Comparison of ENCODE assay signal across 7 mouse cellular contexts in the genomic region with DNA sequence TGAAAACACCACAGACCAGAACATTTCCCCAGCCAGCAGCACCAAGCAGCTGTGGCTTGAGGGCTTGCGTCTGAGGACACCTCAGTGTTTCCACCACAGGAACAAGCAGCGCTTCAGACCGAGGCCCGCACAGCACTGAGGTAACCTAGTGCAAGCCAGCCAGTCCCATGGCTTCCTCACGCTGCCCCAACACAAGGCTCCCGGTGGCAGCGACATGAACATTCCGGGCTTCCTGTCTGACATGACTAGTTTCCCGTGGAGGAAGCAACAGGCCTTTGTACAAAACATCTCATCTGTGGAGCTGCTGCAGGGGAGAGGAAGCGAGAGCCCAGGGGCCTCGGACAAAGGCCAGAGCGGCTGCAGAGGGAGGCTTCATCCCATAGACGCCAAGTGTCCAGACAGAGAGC. TPM values are rescaled to one million over a fixed set of nuclear protein-coding genes. Genes with fewer than 3 reads are reported as not detected.
DNase-seq lines count a peak whose midpoint lies in the region; ATAC-seq lines count a peak whose summit lies in the region.

No protein-coding gene starts in this region.

- peak overlapping the region; percentile 15; the same call in 1 of the 2 replicates for H3K4me2 ChIP-seq in embryonic facial prominence, embryonic 15.5 days (replicated peaks)
- H3K4me2 ChIP-seq in heart, embryonic 14.5 days (ENCODE audit: low read length): peak overlapping the region; percentile 25
- no peak overlapping the region for H3K4me2 ChIP-seq in kidney, embryonic 16.5 days (replicated peaks; ENCODE audit: low read depth, low read length)

- peaks cover 12% of the 10 kb centered on the region for H3K27me3 ChIP-seq in embryonic facial prominence, embryonic 15.5 days
- no peaks in the 10 kb centered on the region for H3K27me3 ChIP-seq in heart, embryonic 14.5 days (ENCODE audit: control insufficient read depth, insufficient read depth, low read length)
- no peaks in the 10 kb centered on the region for H3K27me3 ChIP-seq in kidney, embryonic 16.5 days (ENCODE audit: insufficient read depth, low read length)

- whole genome bisulfite sequencing in embryonic facial prominence, embryonic 15.5 days: 44% methylated on average over 13 of the region's 13 CpGs
- WGBS in heart, embryonic 14.5 days: 50% methylated on average over 13 of the region's 13 CpGs
- WGBS in kidney, embryonic 16.5 days: 36% methylated on average over 13 of the region's 13 CpGs

- no peaks in the 10 kb centered on the region for H3K9me3 ChIP-seq in embryonic facial prominence, embryonic 15.5 days (replicated peaks)
- no peaks in the 10 kb centered on the region for H3K9me3 ChIP-seq in heart, embryonic 14.5 days (ENCODE audit: control insufficient read depth, low read length)
- H3K9me3 ChIP-seq in kidney, embryonic 16.5 days (ENCODE audit: low read length): no peaks in the 10 kb centered on the region

- peak; percentile 70 for DNase-seq in lung, postnatal 36 days
- no peak for DNase-seq in right cerebral cortex, postnatal 10 days (ENCODE audit: low spot score in 2 of 2)
- no peak for DNase-seq in frontal cortex, postnatal 14 days (ENCODE audit: low spot score in 2 of 2)
- no peak for DNase-seq in layer of hippocampus, adult 9-10 months (ENCODE audit: low spot score)

- no peak overlapping the region for H3K4me3 ChIP-seq in embryonic facial prominence, embryonic 15.5 days (replicated peaks)
- no peak overlapping the region for H3K4me3 ChIP-seq in heart, embryonic 14.5 days (ENCODE audit: control insufficient read depth in 1 of 2, insufficient read depth in 1 of 2, low read depth in 1 of 2, low read length in 2 of 2)
- no peak overlapping the region for H3K4me3 ChIP-seq in kidney, embryonic 16.5 days (ENCODE audit: low read length)

- no peak for ATAC-seq in embryonic facial prominence, embryonic 15.5 days (ENCODE audit: insufficient number of reproducible peaks, low FRiP score, low TSS enrichment, low read depth)
- peak; percentile 22; the same call in 1 of the 2 replicates for ATAC-seq in heart, embryonic 14.5 days (ENCODE audit: insufficient number of reproducible peaks, insufficient read depth, low FRiP score, low read depth)
- ATAC-seq in kidney, embryonic 16.5 days (ENCODE audit: low FRiP score, low TSS enrichment): peak; percentile 18; the same call in 1 of the 2 replicates

- no peak overlapping the region for H3K9ac ChIP-seq in embryonic facial prominence, embryonic 15.5 days
- peak overlapping the region; percentile 59 for H3K9ac ChIP-seq in heart, embryonic 14.5 days (ENCODE audit: low read length)
- H3K9ac ChIP-seq in kidney, embryonic 16.5 days (replicated peaks; ENCODE audit: low read length): peak overlapping the region; percentile 39; the same call in 1 of the 2 replicates

- no peaks in the 10 kb centered on the region for H3K36me3 ChIP-seq in embryonic facial prominence, embryonic 15.5 days
- H3K36me3 ChIP-seq in heart, embryonic 14.5 days (ENCODE audit: control insufficient read depth, insufficient read depth, low read length): peaks cover 24% of the 10 kb centered on the region
- no peaks in the 10 kb centered on the region for H3K36me3 ChIP-seq in kidney, embryonic 16.5 days (ENCODE audit: insufficient read depth, low read length)

- H3K4me1 ChIP-seq in embryonic facial prominence, embryonic 15.5 days: peaks cover 50% of the 10 kb centered on the region
- H3K4me1 ChIP-seq in heart, embryonic 14.5 days (ENCODE audit: control insufficient read depth in 2 of 2, insufficient read depth in 2 of 2, low read length in 2 of 2): peaks cover 40 to 67% of the 10 kb centered on the region in 2 experiments
- peaks cover 44% of the 10 kb centered on the region for H3K4me1 ChIP-seq in kidney, embryonic 16.5 days (ENCODE audit: insufficient read depth, low read length)

- H3K27ac ChIP-seq in embryonic facial prominence, embryonic 15.5 days (replicated peaks): peak overlapping the region; percentile 84
- H3K27ac ChIP-seq in heart, embryonic 14.5 days (replicated peaks in 1 of 2; ENCODE audit: control insufficient read depth in 1 of 2, insufficient read depth in 1 of 2, low read depth in 2 of 2, low read length in 2 of 2): peak overlapping the region; percentile 94 to 98
- peak overlapping the region; percentile 95 for H3K27ac ChIP-seq in kidney, embryonic 16.5 days (ENCODE audit: low read length)

RNA-seq across cellular contexts. Expression of a gene that starts 51.3 kb away (rescaled TPM):
- 5.0 and 5.4 TPM in 2 replicates for polyA plus RNA-seq in embryonic facial prominence, embryonic 15.5 days (2015; fragmentation: Nextera tagmentation; extraction: Ambion mirVana)
- polyA plus RNA-seq in heart, embryonic 14.5 days (2014; fragmentation: Nextera tagmentation; extraction: Ambion mirVana): 0.91 and 1.1 TPM in 2 replicates
- 0.69 and 1.1 TPM in 2 replicates for polyA plus RNA-seq in kidney, embryonic 16.5 days (2015; fragmentation: Nextera tagmentation; extraction: Ambion mirVana)
